In the genomic region with DNA sequence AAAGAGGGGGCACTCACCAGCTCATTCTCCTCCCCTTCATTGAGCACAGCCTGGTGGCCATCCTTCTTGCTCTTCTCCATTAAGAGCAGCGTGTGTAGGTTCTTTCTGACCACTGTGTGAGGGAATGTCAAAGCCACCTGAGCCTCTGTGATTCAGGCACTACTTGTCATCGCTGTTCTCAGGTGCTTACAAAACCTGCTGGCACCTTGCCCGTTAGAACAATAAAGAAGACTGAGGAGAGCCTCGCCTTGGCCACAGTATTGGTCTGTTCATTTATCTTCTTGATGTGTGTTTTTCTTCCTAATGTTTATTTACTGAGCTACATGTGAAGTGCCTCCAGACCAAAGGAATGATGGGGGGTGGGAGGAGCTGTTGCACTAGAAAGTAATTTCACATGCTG, we compare ENCODE assay signal across 23 mouse cellular contexts. TPM values are rescaled to one million over a fixed set of nuclear protein-coding genes. Genes with fewer than 3 reads are reported as not detected.
DNase-seq lines count a peak whose midpoint lies in the region; ATAC-seq and TF ChIP-seq lines count a peak whose summit lies in the region.
"Had no signal": no experiment of that assay in that cellular context is flagged by ENCODE, and none has a peak within 500 bp of the region (broad histone marks: within the 10 kb centered on the region; RNA-seq: fewer than 3 reads in every experiment).

A gene (minus strand): TSS at position 275 of the 400 bp plus-strand sequence.

- intact Hi-C loops in left cerebral cortex, postnatal 14 days (cut with DNase I) = no loop called here

- H3K27me3 ChIP-seq in midbrain, embryonic 11.5 days (ENCODE audit: control insufficient read depth, insufficient read depth, low read length) = no peaks in the 10 kb centered on the region
- H3K27me3 ChIP-seq: embryonic facial prominence, embryonic 12.5 days; limb, embryonic 12.5 days; liver, embryonic 12.5 days had no signal

- no peak for DNase-seq in layer of hippocampus, adult 8-10 months (ENCODE audit: low spot score in 2 of 2)
- DNase-seq in layer of hippocampus, adult 9-11 months = no peak
- no peak for DNase-seq in left cerebral cortex, postnatal 14 days (ENCODE audit: low spot score in 2 of 2)
- DNase-seq in left cerebral cortex, adult 9 months (ENCODE audit: low spot score in 2 of 2) = no peak
- peak; percentile 19 for DNase-seq in lung, adult 2 months
- DNase-seq in lung, postnatal 25 days (ENCODE audit: low spot score) = peak; percentile 51
- no peak for DNase-seq in spleen, adult 18-20 months
- DNase-seq in midbrain, embryonic 11.5 days (ENCODE audit: low spot score, missing footprints) = no peak
- DNase-seq: B cell, adult 2 months; cerebellum, adult 9-10 months; kidney, adult 2 months; kidney, postnatal 14 days; retina, postnatal 1 day; thymus, postnatal 25 days had no signal

- H3K4me1 ChIP-seq in lung, adult 2 months (ENCODE audit: control insufficient read depth, insufficient read depth, low read length) = no peaks in the 10 kb centered on the region
- H3K4me1 ChIP-seq in midbrain, embryonic 11.5 days (ENCODE audit: control insufficient read depth, insufficient read depth, low read length) = no peaks in the 10 kb centered on the region
- H3K4me1 ChIP-seq: embryonic facial prominence, embryonic 12.5 days; heart, embryonic 10.5 days; limb, embryonic 12.5 days; liver, embryonic 12.5 days had no signal

- H3K27ac ChIP-seq in midbrain, embryonic 11.5 days (ENCODE audit: low read depth, low read length) = no peak within 1 kb of the TSS
- H3K27ac ChIP-seq: embryonic facial prominence, embryonic 12.5 days; heart, embryonic 10.5 days; limb, embryonic 12.5 days; liver, embryonic 12.5 days had no signal

- 26% methylated on average over 4 of the region's 4 CpGs for WGBS in lung, adult 2 months
- WGBS in midbrain, embryonic 11.5 days = 83% methylated on average over 4 of the region's 4 CpGs

- TF ChIP-seq CTCF in lung, adult 2 months (IDR thresholded peaks at IDR 0.05; ENCODE audit: insufficient read depth, low read length) = no peak

- no peaks in the 10 kb centered on the region for H3K9me3 ChIP-seq in midbrain, embryonic 11.5 days (ENCODE audit: control insufficient read depth, low read length)
- H3K9me3 ChIP-seq: embryonic facial prominence, embryonic 12.5 days; heart, embryonic 10.5 days; limb, embryonic 12.5 days; liver, embryonic 12.5 days had no signal

- no peak for TF ChIP-seq POLR2A in lung, adult 2 months (IDR thresholded peaks at IDR 0.05; ENCODE audit: borderline replicate concordance, extremely low read depth, low read depth, low read length)

- no peak within 1 kb of the TSS for H3K9ac ChIP-seq in midbrain, embryonic 11.5 days (ENCODE audit: low read length)
- H3K9ac ChIP-seq: embryonic facial prominence, embryonic 12.5 days; limb, embryonic 12.5 days; liver, embryonic 12.5 days had no signal

- ATAC-seq in midbrain, embryonic 11.5 days (ENCODE audit: low FRiP score) = no peak
- ATAC-seq: forebrain, embryonic 14.5 days; inflammation-experienced regulatory T-cells, adult 6 months; liver, embryonic 12.5 days had no signal

- no peaks in the 10 kb centered on the region for H3K36me3 ChIP-seq in midbrain, embryonic 11.5 days (ENCODE audit: control insufficient read depth, insufficient read depth, low read length)
- H3K36me3 ChIP-seq: embryonic facial prominence, embryonic 12.5 days; heart, embryonic 10.5 days; limb, embryonic 12.5 days; liver, embryonic 12.5 days had no signal

- no peak within 1 kb of the TSS for H3K4me2 ChIP-seq in midbrain, embryonic 11.5 days
- H3K4me2 ChIP-seq: embryonic facial prominence, embryonic 12.5 days; limb, embryonic 12.5 days; liver, embryonic 12.5 days had no signal

- no peak within 1 kb of the TSS for H3K4me3 ChIP-seq in lung, adult 2 months (replicated peaks; ENCODE audit: extremely low read depth, low read depth, low read length)
- H3K4me3 ChIP-seq in midbrain, embryonic 11.5 days (ENCODE audit: low read depth, low read length) = no peak within 1 kb of the TSS
- H3K4me3 ChIP-seq: embryonic facial prominence, embryonic 12.5 days; heart, embryonic 10.5 days; limb, embryonic 12.5 days; liver, embryonic 12.5 days had no signal

RNA-seq across cellular contexts. Expression of the gene that starts here (rescaled TPM):
- 10 to 100 TPM in 3 of 4 experiments, 1 to 10 TPM in 1; 9.7 to 15.2 (median 13.5) TPM for total RNA-seq in layer of hippocampus, adult 8-10 months (2022)
- total RNA-seq in left cerebral cortex, postnatal 14 days (2021) = 10 to 100 TPM; 12.7 to 16.7 TPM
- 0.05 and 0.07 TPM in 2 replicates for polyA plus RNA-seq in lung, adult 2 months (2012; rRNA removed)
- polyA plus RNA-seq in midbrain, embryonic 11.5 days (2014; fragmentation: Nextera tagmentation; extraction: Ambion mirVana) = 0.20 and 0.30 TPM in 2 replicates
- total RNA-seq: adrenal gland, adult 18-20 months; common myeloid progenitor, adult 5-6 weeks had no signal
- polyA plus RNA-seq: heart, embryonic 10.5 days; heart, postnatal 0 days; kidney, adult 2 months; limb, embryonic 12.5 days; liver, embryonic 12.5 days had no signal

Comparison
In these comparisons a context has a peak if more than half of its experiments do, and no peak if none do; other contexts are left out.
1. Peak in DNase-seq in lung, adult 2 months; RNA of the gene not detected or under 1 TPM.